Mouse (Mus musculus): ENCODE measurements at regions not wholly inside any gene's neighbourhood (a gene's known extent, or its start where the extent isn't known, plus 50 kb on each side); places are given as distances from the start of the nearest gene placed in this dataset.
"Not testable (repeated sequence)": the region's sequence is repeated elsewhere in the genome, so short reads cannot be mapped to it uniquely, and the experiment has no call there.

DNA sequence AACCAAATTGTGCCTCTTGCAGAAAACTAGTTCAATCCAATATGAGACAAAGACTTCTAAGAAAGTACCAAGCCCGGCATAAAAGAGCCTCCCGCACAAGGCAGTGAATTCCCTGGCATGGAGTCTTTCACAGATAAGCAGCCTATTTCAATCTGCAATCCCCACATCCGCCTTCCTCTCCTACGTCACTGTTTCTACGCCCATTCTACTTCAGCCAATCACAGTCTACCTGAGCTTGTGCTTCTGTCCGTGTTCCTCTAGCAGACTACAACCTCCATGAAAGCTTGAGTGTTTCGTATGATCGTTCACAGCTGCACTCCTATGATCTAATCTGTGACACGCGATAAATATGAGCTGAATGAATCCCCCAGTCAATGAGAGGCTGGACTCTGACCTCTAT is 155.6 kb upstream of the Ipo5 start:
- DNase-seq (ENCODE audit: low spot score in 2 of 2), result peak; percentile 23 to 24

DNA sequence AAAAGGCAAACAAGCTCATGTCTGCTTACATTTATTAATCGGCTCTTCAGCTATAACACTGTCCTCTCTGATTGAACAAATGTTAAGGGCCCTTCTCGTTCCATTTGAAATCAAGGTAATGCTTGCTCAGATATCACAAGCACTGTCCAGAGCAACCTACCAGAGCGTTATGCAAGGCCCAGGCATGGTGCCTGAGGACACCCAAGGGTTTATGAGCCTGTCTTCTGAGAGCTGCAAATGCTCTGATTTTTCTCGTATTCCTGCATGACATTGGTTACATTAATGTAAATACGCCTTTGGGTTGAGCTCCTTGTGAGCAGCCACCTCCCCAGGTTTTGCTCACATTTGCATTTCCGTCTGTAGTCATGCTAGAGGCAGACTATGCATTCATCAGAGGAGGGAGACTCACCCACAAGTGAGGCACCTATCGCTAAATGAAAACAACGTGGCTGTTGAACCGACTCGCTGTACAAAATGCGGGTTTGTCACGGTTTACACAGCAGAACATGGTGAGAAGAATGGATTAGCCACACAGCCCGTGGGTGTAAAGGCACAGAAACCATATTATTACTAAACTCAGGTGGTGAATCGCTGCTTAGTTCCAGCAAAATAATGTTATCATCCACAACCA is 152.7 kb upstream of the Ipo5 start:
- no peak for DNase-seq (ENCODE audit: low spot score in 2 of 2)

DNA sequence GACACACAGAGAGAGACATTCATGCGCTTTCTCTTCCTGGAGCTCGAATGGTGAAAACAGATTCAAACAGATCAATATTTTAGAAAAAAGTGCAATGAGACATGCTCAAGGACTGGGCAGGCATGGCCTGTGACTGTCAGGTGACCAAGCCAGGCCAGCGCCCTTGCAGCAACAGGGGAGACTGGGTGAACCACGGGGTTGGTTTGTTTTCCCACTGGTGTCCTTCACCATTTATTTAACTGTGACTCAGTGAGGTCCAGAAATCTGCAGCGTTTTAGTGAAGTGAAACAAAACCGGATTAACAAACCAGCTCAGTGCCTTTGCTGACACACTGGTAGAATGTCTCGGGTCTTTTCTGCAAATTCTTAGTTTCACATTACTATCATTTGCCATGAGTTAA is 148.9 kb upstream of the Ipo5 start:
- no peak for DNase-seq (ENCODE audit: low spot score in 2 of 2)

DNA sequence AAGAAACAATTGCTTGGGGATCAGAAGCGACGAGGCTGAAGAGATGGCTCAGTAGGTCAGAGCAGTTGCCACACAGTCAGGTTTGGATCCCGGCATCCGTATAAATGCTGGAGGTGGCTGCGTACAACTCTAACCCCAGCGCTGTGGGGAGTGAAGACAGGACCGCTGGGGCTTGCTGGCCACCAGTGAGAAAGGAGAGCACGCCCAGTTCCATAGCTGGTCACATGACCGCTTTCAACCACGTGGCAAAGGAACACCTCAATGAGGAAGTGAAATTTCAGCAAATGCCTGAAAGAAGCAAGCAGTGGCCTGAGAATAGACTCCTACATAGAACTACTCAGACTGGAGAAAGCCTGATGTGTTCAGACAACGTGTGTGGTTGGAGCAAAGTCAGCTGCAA is 148.3 kb upstream of the Ipo5 start:
- peak; percentile 37 to 63 for DNase-seq (ENCODE audit: low spot score in 2 of 2)

DNA sequence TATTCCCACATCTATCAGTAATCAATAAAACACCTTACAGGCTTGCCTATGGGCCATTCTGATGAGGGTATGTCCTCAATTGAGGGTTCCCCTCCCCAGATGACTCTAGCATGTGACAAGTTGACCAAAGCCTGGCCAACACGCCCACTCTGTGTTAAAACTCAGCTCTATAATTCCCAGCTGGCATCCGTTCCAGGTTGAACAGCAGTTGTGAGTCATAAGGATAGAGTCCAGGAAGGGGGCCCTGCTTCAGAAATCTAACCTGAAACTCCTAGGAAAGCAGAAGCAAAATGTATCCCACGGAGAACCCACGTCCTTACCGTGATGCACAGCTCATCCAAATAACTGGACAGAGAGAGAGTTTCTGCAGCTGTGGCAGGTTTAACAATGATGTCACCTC is 147.2 kb upstream of the Ipo5 start:
- no peak for DNase-seq (ENCODE audit: low spot score in 2 of 2)

DNA sequence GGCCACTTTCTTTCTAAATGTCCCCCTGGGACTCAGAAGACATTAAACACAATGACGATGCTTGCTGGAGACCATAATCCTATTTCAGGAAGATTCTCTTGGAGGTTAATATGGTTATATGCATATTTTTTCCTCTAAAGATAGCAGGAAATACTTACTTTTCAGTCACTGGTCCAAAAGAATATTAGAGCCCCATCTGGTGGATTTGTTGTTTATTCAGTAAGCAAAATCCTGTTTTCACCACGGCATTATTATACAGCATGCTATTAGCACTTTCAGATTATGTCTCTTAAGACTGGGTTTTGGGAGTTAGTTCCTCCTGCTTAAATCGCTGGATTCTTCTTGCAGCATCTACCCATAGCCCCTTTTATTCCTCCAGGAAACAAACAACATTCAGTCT is 146.6 kb upstream of the Ipo5 start:
- DNase-seq (ENCODE audit: low spot score in 2 of 2), result no peak

DNA sequence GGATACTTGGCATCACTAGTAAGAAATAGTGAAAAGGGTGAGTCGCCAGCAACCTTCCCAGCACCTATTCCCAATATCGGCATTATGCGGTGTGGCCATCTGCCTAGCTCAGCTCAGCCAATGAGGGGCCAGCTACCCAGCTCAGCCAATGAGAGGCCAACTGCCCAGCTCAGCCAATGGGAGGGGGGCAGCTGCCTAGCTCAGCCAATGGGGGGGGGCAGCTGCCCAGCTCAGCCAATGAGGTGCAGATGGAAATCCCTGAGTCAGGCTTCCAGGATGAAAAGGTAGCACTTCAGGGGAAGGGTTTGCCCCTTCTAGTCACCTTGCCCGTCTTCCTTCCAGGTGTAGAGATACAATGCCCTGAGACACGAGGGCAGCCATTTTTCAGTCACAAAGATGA is 144.6 kb upstream of the Ipo5 start:
- no peak for DNase-seq (ENCODE audit: low spot score in 2 of 2)

DNA sequence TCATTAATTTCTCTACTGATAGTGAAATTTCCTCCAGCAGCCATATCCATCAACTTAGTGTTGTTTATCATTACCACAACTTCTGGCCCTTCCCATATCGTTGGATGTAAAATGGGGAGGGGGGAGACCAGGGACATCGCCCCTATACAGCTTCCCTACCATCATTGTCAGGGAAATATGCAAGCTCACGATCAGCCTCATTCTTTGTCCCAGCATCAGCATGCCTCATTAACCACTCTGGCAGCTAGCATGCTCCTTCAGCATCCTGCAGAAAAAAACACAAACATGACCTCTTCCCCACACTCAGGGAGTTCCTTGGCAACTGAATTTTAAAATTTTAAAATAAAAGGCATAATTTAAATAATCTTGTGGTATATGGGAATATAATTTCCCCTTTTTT is 140.4 kb upstream of the Ipo5 start:
- no peak for DNase-seq (ENCODE audit: low spot score in 2 of 2)

DNA sequence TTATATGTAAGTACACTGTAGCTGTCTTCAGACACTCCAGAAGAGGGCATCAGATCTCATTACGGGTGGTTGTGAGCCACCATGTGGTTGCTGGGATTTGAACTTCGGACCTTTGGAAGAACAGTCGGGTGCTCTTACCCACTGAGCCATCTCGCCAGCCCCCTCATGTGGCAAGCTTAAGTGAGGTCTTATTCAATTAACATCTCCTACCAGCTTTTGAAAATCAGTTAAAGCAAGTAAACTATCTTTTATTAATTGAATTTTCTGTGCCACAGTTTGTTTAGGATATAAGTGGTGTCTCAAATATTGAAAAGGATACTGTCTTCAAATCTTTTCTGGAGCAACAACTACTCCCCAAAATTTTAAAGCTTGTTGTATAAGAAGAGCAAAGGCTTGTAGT is 138.0 kb upstream of the Ipo5 start:
- DNase-seq (ENCODE audit: low spot score in 2 of 2), result not testable (repeated sequence)

DNA sequence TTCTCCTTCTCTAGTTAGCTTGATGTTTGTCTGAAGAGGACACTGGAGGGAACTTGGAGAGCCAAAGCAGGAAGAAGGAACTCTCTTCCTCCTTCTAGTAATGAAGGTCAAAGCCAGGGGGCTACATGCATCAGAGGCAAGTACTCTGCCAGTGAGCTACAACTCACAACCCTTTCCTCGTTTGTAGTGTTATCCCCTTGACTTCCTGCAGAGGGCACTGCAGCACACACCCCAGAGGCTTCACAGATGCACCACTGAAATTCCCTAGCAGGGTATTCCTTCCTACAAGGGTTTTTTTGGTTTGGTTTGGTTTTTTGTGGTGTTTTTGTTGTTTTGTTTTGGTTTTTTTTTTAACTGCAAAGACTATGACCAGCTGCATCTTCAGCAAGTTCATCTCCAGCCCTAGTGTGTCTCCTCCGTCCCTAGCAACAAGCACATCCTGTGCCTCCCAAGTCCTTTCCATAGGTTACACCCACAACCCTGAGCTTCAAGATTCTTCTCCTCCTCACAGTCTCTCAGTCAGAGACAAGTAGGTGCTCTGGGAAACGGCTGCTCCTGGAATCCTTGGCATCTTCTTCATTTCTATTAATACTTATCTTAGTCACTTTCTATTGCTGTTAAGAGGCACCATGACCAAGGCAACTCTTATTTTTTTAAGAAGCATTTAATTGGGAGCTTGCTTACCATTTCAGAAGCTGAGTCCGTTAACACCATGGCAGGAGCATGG is 119.0 kb upstream of the Ipo5 start:
- DNase-seq (ENCODE audit: low spot score in 2 of 2), result no peak

DNA sequence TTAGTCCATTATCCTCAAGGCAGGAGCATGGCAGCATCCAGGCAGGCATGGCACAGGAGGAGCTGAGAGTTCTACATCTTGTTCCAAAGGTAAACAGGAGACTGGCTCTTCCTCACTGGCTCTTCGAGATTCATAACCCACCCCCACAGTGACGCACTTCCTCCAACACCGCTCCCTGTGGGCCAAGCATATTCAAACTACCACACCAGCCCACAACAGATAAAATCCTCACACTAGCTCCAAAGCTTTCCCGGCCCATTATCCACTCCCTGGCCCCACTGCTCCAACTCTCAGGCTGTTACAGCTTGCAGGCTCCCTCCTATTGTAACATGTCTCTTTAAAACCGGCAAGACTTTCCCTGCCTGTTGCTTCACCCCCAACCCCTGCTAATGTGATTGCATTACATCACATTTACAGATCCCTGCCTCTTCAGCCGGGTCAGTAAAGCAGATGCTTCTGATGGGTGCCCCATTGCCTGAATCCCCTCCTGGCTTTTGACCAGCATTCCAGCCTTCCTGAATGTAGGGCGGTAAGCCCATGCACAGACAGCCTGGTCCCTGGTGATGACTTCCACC is 113.0 kb upstream of the Ipo5 start:
- DNase-seq (ENCODE audit: low spot score in 2 of 2), result no peak

DNA sequence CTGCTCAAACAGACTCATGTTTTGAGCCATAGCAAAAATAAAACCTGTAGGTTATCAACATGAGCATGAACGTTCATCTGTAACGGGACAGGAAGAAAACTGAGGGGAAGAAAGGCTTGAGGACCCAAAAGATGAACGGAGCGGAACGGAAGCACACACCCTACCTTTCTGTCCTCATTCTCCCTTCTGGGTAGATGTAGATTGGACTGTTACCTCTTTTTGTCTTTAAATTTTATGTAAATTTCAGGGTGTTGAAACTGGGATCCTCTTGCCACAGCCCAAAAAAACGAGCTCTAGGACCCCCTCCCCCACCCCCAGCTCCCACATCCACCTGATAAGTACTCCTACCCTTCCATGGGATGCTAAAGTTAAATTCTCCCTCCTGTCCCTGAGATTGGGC is 107.8 kb upstream of the Ipo5 start:
- DNase-seq (ENCODE audit: low spot score in 2 of 2), result no peak

DNA sequence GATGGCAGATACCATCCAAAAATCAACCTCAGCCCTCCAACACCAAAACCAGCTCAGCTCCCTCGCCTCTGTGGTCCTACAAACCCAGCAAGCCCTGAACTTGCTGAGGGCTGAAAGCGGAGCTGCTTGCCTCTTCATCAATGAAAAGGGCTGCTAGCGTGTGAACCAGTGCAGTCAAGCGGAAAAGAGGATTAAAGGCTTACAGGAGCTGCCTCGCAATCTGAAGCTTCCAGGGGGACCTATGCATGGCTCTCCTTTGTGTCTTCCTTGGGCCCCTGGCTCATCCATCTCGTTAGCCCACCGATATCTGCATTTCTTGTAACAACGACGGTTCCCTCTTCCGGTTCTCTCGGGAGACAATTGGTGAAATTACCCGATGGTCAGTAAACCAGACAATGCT is 107.3 kb upstream of the Ipo5 start:
- DNase-seq (ENCODE audit: low spot score in 2 of 2), result no peak

DNA sequence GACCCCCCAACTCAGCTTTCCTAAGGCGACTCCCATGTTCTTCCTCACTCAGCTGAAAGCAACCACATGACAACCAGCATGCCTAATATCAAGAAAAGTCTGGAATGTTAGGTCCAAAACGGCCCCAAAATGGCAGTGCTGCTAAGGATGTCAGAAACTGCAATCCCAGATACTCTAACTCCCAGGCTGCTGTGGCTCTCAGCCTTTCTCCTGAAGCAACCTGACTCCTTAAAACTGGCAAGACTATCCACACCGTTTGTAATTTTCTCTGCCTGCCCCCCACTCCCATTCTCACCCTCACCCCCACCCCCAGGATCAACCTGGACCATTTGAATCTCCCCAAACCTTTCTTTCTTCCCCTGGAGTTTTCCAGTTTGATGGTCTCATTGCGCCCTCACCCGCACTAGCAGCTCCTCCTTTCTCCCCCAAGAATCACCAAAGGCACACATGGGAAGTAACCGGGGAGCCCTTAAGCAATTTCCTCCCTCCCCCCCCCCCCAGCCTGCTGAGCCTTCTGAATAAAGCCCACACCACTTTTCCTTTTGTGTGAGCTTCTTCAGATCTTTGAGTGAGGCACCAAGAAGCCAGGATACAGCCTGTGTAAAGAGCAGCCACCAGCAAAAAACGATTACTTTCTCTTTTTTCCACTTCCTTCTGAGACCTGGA is 106.7 kb upstream of the Ipo5 start:
- DNase-seq (ENCODE audit: low spot score in 2 of 2), result no peak

DNA sequence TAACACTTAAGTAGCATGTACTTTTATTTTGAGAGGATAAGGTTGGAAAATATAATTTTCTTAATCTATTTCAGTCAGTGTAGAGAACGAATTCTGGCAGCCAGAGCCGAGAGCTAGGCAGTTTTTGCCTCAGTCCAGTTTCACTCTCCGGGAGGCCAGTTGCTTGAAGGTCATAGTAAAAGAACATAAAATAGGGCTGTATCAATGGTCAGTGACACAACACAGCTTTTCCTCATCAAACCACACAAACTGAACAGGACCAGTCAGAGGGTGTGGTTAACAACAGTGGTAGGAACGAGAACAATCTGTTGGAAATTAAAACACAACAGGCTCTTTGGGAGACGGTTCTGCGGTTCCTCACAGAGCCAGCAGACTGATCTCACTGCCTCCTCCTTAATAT is 105.9 kb upstream of the Ipo5 start:
- DNase-seq (ENCODE audit: low spot score in 2 of 2), result peak in 1 of 2 experiments; percentile 16

DNA sequence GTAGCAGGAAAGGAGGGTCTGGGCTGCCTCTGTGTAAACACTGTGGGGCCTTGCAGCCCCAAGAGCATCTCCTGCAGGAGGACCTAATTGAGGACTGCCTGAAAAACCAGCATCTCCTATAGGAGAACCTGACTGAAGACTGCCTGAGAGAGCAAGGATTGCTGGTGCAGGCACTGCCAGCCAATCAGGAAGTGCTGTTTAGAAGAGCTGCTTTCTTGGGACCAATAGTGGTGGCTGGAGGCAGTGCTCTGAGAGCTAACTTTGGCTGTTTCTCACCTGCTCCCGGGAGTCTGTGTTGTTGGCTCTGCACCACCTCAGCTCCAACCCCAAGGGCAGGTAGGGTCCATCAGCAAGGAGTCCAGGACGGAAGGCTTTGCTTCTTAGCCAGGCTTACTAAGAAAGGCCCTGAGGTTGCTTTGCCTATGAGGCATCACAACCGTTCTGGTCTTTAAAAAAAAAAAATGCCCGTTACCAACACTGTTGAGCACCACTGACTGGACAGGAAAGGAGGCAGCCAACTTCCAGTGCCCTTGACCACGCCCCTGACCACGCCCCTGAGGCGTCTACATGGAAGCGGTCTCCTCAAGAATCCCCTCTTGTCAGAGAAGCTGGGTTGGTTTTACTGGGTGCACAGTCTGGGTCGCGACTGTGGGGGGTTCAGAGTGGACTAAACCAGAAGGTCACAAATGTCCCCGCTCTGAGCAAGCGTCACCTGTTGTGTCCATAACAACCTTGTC is 105.0 kb upstream of the Ipo5 start:
- DNase-seq (ENCODE audit: low spot score in 2 of 2), result not testable (repeated sequence)

DNA sequence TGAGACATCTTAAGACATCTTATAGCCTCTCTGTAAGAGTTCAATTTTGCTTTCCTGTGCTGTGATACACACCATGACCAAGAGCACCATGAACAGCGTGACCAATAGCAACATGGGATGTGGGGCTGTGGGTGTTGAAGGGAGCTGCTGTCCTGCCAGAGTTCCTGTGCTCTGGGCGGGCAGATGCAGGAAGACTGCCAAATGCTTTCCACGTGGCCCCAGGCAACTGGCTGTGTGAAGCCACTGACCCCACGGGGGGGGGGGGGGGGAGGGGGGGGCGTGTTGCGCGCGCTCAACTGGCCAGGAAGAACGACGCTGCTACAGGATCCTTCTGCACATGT is 104.5 kb upstream of the Ipo5 start:
- DNase-seq (ENCODE audit: low spot score in 2 of 2), result peak in 1 of 2 experiments; percentile 19

DNA sequence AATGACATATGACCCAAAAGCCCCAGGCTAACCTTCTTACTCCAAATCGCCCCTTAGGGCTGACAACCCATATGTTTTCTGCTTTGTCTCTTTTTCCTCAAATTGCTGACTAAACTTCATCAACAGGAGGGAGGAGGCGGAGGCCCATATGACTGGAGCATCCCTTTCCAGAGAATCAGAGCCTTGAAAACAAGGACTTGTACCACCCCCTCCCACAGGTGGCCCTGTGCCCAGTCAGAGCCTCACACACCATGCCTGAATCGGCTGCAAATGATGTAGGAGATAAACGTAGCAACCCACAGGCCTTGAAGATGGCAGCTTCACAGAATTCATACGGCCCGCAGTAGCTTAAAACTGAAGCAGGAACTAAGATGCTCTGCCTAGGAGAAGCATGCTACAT is 101.7 kb upstream of the Ipo5 start:
- DNase-seq (ENCODE audit: low spot score in 2 of 2), result no peak

DNA sequence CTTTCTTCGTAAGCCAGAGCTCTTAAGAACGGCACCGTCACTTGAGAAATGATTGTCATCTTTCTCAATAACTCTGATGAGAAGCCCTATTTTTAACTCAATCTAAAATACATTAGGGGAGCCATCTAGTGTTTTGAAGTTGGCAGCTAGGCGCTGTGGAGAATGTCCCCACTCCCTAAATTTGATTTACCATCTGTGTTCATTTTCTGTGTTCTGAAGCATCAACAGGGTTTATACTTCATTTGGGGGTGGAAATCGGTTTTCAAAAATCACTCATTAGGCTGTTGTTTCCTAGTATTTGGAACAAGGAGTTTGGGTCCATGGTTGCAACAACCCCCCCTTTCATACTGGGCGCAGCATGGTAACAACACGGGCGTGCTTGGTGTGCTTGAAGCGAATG is 97.1 kb upstream of the Ipo5 start:
- no peak for DNase-seq (ENCODE audit: low spot score in 2 of 2)

DNA sequence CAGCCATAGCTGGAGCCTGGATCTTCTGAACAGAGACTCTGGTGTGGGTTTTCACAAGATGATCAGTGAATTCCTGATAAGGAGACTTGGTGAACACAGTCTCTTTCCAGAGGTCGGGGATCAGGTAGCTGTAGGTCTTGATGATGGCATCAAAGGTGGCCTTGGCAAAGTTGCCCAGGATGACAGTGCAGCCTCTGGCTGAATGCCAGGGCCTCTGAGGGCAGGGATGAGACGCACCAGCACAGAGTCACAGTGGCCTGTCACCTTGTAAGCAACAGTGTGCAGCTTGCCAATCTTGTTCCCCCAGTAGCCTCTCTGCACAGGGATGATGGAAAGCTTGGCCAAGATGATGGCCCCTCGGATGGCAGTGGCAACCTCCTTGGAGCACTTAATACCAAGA is 95.9 kb upstream of the Ipo5 start:
- not testable (repeated sequence) for DNase-seq (ENCODE audit: low spot score in 2 of 2)

DNA sequence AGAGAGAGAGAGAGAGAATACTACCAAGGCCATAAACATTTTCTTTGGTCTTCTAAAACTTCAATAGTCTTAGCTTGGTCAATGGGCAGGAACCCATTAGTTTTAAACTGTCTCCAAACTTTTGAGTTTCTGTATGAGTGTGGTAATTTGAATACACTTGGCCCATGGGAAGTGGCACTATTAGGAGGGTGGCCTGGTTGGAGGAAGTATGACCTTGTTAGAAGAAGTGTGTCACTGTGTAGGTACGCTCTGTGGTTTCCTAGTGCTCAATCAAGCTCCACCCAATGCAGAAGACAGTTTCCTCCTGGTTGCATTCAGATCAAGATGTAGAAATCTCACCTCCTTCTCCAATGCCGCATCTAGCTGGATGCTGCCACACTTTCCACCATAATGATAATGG is 94.5 kb upstream of the Ipo5 start:
- no peak for DNase-seq (ENCODE audit: low spot score in 2 of 2)

DNA sequence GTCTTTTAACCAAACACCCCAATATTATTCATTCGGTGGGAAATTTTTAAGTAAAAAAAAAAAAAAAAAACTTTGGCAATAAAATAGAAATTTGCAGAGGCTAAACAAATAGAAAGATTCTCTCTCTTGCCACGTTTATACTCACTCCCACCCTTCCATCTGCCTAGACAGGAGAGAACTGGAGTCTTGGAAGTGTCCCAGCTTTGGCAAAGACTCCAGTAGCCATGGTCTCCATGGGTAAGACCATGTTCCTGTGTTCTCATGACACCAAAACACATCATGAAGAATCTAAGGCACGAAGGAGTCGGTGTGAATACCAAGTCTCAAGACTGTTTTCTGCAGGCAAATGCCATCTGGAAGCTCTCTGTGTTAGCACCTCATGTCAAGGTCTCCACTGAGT is 84.8 kb upstream of the Ipo5 start:
- DNase-seq (ENCODE audit: low spot score in 2 of 2), result no peak
